Mouse (Mus musculus): ENCODE data around the gene Gng8. TPM values are rescaled to one million over a fixed set of nuclear protein-coding genes. Genes with fewer than 3 reads are reported as not detected.

Gng8 gene
- polyA plus RNA-seq (2016; fragmentation: Nextera tagmentation; extraction: Ambion mirVana) = 5.5 and 6.6 TPM in 2 replicates

DNA sequence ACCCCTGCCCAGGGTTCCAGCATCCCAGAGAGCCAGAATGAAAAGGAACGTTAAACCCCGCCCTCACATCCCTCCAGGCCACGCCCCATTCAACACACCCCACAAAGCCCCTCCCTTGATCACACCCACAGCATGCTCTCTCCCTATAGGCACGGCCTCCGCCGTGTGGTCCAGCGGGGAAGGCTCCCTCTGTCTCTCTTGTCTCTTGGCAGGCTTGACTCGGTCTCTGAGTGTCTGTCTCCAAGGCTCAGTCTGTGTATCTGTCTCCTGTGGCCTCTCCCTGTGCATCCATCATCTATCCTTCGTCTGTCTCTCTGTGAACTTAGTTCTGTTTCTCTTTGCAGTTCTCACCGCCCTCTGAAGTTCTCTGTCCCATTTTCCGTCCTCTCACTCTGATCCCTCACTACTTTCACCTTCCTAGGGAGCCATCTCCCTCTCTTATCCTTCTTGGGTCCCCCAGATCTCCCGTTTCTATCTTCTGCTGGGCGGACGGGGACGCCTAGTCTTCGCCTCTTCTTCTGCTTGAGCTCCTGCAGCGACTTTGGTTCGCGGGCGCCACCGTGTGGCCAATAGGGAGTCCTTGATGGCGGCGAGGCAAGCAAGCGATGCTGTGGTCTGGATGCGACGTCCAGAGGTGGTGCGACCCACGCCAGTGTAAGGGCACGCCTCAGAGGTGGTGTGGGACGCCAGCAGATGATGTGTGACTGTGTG, at the start of gene Gng8:
Gene Gng8 (plus strand): TSS at position 146 of the 711 bp plus-strand sequence.
- Histone ChIP-seq H3K27me3 (ENCODE audit: poor library complexity, severe bottlenecking) (peaks cover 82% of the 10 kb centered on the region), H3K4me3 (peak within 1 kb of the TSS; percentile 44), H3K9me3 (peaks cover 4% of the 10 kb centered on the region; the same call in 1 of the 2 replicates), H3K36me3 (replicated peaks) (peaks cover 8% of the 10 kb centered on the region), H3K27ac (peak within 1 kb of the TSS; percentile 73), H3K4me1 (peaks cover 55% of the 10 kb centered on the region)
- WGBS = under 1% methylated on average over 30 of the region's 30 CpGs
- peak; percentile 90 for DNase-seq (ENCODE audit: extremely low spot score, low spot score)

DNA sequence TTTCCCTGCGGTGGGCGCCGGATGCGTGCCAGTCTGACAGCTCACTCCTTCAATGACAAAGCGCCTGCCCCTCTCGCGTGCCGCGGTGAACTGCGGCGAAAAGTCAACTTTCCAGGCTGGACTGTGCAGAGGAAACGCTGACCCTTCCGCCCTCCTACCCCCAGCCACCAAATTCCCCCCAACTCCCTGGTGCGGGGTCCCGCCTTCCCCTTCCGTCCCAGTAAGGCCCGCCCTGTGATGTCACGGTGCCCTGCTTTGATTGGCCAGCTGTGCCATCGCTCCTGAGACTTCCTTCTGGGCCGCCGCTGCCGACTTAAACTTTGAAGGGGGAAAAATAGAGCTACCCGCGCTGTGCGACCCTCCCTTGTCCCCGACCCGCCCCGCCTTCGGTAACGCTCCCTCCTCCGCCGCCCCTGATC, 48.9 kb upstream of the Gng8 start, which contains the start of gene Prkd2:
Gene Prkd2 (plus strand): TSS at position 258 of the 419 bp plus-strand sequence.
- DNase-seq (ENCODE audit: extremely low spot score, low spot score) = peak; percentile 91
- Histone ChIP-seq H3K4me3 (peak within 1 kb of the TSS; percentile 66), H3K9me3 (no peaks in the 10 kb centered on the region), H3K36me3 (replicated peaks) (peaks cover 53% of the 10 kb centered on the region), H3K27ac (peak within 1 kb of the TSS; percentile 84), H3K27me3 (ENCODE audit: poor library complexity, severe bottlenecking) (peaks cover 13% of the 10 kb centered on the region; the same call in 1 of the 2 replicates), H3K4me1 (peaks cover 46% of the 10 kb centered on the region)
- WGBS = under 1% methylated on average over 32 of the region's 32 CpGs

DNA sequence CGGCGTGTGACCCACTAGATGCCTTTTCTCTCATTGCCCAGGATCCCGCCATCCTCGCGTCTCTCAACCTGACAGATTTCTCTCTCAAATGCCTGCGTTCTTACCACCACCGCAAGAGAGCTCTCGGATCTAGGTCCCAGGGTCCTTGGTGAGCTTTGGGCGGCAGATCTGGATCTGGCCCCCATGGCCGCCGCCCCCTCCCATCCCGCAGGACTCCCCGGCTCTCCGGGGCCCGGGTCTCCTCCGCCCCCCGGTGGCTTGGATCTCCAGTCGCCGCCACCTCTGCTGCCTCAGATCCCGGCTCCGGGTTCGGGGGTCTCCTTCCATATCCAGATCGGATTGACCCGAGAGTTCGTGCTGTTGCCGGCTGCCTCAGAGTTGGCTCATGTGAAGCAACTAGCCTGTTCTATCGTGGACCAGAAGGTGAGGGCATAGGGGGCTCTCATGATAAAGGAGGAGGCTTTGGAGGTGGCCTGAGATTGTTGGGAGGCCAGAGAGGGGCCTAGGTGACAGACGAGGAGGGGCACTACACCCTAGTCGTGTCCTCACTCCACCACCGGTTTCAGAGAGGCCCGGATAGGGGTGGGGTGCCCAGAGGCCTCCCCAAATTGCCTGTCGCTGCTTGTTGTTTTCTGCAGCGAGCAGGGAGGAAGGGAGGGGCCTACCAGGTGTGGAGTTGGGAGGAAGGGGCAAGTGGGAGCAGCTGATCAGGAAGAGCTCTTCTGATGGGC, 48.0 kb upstream of the Gng8 start:
- Histone ChIP-seq H3K36me3 (replicated peaks) (peaks cover 48% of the 10 kb centered on the region), H3K27me3 (ENCODE audit: poor library complexity, severe bottlenecking) (peaks cover 13% of the 10 kb centered on the region; the same call in 1 of the 2 replicates), H3K27ac (peak overlapping the region; percentile 84), H3K9me3 (no peaks in the 10 kb centered on the region), H3K4me3 (peak overlapping the region; percentile 66), H3K4me1 (peaks cover 48% of the 10 kb centered on the region)
- 3% methylated on average over 33 of the region's 33 CpGs for WGBS
- peak; percentile 31 for DNase-seq (ENCODE audit: extremely low spot score, low spot score)

- no peak for DNase-seq (ENCODE audit: extremely low spot score, low spot score)
- Histone ChIP-seq H3K27ac (peak overlapping the region; percentile 61; the same call in 1 of the 2 replicates), H3K36me3 (replicated peaks) (peaks cover 48% of the 10 kb centered on the region), H3K4me3 (peak overlapping the region; percentile 66), H3K9me3 (no peaks in the 10 kb centered on the region), H3K27me3 (ENCODE audit: poor library complexity, severe bottlenecking) (peaks cover 13% of the 10 kb centered on the region; the same call in 1 of the 2 replicates), H3K4me1 (peaks cover 52% of the 10 kb centered on the region)
- 73% methylated on average over 3 of the region's 3 CpGs for WGBS
These were observed 46.9 kb upstream of the Gng8 start for GRCm38 (mm10) chr7:16844696-16845071.

DNA sequence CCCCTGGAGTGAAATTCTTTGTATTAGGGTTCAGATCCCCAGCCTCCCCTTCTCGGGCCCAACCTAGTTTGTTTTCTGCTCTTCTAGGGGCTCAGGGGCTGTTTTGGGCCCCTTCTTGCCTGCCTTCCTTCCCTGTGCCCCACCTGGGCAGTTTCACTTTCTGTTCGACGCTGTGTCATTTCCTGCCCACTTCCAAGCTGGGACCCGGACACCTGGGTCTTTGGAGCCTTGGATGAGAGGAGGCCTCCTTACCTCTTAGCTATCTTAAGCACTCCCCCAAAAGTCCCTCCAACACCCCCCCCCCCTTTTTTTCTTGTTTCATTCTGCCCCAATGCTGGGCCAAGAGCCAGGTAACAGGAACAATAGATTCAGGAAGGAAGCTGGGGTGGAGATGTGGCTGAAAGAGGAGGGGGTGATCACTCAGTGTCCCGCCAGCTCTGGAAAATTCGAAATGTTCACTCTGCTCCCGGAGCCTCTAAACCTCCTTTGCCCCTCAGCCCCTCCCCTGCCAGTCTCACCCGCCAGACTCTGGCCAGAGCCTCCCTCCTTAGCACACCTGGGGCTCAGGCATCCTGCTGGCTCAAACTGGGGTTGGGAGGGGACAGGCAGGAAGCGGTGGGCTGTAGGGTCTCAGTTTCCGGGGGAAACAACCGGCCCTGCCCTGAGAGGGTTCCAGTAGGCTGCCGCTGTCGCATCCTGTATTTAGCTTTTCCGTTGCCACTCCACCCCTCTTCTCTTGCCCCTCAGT, 46.3 kb upstream of the Gng8 start:
- Histone ChIP-seq H3K27me3 (ENCODE audit: poor library complexity, severe bottlenecking) (peaks cover 13% of the 10 kb centered on the region; the same call in 1 of the 2 replicates), H3K9me3 (no peaks in the 10 kb centered on the region), H3K4me3 (peak overlapping the region; percentile 66), H3K36me3 (replicated peaks) (peaks cover 48% of the 10 kb centered on the region), H3K27ac (peak overlapping the region; percentile 61), H3K4me1 (peaks cover 52% of the 10 kb centered on the region)
- 35% methylated on average over 14 of the region's 14 CpGs for WGBS
- no peak for DNase-seq (ENCODE audit: extremely low spot score, low spot score)

GRCm38 (mm10) chr7:16845820-16846167, 45.8 kb upstream of the Gng8 start:
- Histone ChIP-seq H3K27ac (peak overlapping the region; percentile 61; the same call in 1 of the 2 replicates), H3K27me3 (ENCODE audit: poor library complexity, severe bottlenecking) (peaks cover 13% of the 10 kb centered on the region; the same call in 1 of the 2 replicates), H3K9me3 (no peaks in the 10 kb centered on the region), H3K4me1 (peaks cover 52% of the 10 kb centered on the region), H3K4me3 (peak overlapping the region; percentile 66), H3K36me3 (replicated peaks) (peaks cover 48% of the 10 kb centered on the region)
- DNase-seq (ENCODE audit: extremely low spot score, low spot score) = no peak
- 28% methylated on average over 10 of the region's 10 CpGs for WGBS

DNA sequence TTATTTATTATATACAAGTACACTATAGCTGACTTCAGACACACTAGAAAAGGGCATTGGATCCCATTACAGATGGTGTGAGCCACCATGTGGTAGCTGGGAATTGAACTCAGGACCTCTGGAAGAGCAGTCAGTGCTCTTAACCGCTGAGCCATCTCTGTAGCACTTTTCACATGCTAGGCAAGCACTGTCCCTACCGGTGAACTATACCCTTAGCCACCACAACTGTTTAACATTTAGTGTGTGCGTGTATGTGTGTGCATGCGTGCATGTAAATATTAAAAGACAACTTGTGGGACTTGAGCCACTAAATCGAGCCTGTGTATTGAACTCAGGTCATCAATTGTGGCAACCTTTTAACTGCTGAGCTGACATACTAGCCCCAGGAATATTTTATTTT, 44.8 kb upstream of the Gng8 start:
- WGBS = 95% methylated on average over 5 of the region's 5 CpGs
- no peak overlapping the region for H3K27ac ChIP-seq
- peaks cover 46% of the 10 kb centered on the region for H3K36me3 ChIP-seq (replicated peaks)
- H3K4me3 ChIP-seq = no peak overlapping the region
- H3K27me3 ChIP-seq (ENCODE audit: poor library complexity, severe bottlenecking) = peaks cover 13% of the 10 kb centered on the region; the same call in 1 of the 2 replicates
- peaks cover 45% of the 10 kb centered on the region for H3K4me1 ChIP-seq
- DNase-seq (ENCODE audit: extremely low spot score, low spot score) = no peak
- H3K9me3 ChIP-seq = no peaks in the 10 kb centered on the region

DNA sequence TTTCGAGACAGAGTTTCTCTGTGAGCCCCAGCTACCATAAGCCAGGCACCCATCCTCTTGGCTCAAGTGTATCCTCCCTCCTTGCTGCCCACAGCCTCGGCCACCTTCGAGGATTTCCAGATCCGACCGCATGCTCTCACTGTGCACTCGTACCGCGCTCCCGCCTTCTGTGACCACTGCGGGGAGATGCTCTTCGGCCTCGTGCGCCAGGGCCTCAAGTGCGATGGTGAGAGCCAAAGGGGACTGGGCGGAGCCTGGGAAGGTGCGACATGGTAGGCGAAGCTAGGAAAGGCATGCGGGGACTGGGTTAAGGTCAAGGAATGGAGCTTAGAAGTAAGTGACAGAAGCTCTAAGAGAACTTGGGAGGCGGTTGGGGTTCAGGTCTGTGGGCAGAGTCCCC, 44.1 kb upstream of the Gng8 start:
- no peak for DNase-seq (ENCODE audit: extremely low spot score, low spot score)
- peaks cover 47% of the 10 kb centered on the region for H3K36me3 ChIP-seq (replicated peaks)
- H3K27ac ChIP-seq = no peak overlapping the region
- peaks cover 13% of the 10 kb centered on the region; the same call in 1 of the 2 replicates for H3K27me3 ChIP-seq (ENCODE audit: poor library complexity, severe bottlenecking)
- H3K9me3 ChIP-seq = no peaks in the 10 kb centered on the region
- H3K4me1 ChIP-seq = peaks cover 38% of the 10 kb centered on the region
- H3K4me3 ChIP-seq = no peak overlapping the region
- WGBS = 87% methylated on average over 19 of the region's 19 CpGs

DNA sequence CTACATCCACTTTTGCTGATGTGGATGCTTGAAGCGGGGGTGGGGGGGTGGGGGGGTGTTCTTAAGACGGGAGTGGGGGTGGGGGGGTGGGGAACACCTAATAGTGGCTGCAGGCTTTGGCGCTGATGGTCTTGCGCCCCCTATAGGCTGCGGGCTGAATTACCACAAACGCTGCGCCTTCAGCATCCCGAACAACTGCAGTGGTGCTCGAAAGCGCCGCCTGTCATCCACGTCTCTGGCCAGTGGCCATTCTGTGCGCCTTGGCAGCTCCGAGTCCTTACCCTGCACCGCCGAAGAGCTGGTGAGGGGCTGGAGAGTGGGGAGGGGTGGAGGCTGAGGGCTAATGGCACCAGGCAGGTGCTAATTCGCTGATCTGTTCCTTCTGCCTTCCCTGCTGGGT, 43.0 kb upstream of the Gng8 start:
- no peak overlapping the region for H3K4me3 ChIP-seq
- H3K4me1 ChIP-seq = peaks cover 30% of the 10 kb centered on the region
- peak; percentile 57 for DNase-seq (ENCODE audit: extremely low spot score, low spot score)
- no peaks in the 10 kb centered on the region for H3K9me3 ChIP-seq
- H3K27me3 ChIP-seq (ENCODE audit: poor library complexity, severe bottlenecking) = peaks cover 13% of the 10 kb centered on the region; the same call in 1 of the 2 replicates
- H3K27ac ChIP-seq = no peak overlapping the region
- H3K36me3 ChIP-seq (replicated peaks) = peaks cover 55% of the 10 kb centered on the region
- WGBS = 11% methylated on average over 17 of the region's 17 CpGs

DNA sequence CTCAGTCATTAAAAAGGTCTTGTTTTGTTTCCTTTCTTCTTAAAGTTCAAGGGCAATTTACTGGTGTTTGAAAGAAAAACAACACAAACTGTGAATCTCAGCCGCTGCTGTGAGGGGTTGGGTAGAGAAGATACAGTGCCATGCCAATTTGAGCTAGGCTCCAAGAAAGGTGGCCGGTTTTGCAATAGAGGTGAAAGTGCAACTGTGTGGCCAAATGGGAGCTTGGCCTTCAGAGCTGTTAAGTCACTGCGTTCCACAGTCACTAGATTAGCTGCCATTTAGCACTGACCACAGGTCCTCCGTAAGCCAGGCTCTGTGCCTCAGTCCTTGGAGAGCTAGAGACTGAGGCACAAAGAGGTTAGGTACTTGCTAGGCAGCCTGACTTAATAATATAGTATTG, 40.0 kb upstream of the Gng8 start:
- no peak overlapping the region for H3K27ac ChIP-seq
- H3K9me3 ChIP-seq = no peaks in the 10 kb centered on the region
- H3K36me3 ChIP-seq (replicated peaks) = peaks cover 79% of the 10 kb centered on the region
- no peak for DNase-seq (ENCODE audit: extremely low spot score, low spot score)
- WGBS = 94% methylated on average over 4 of the region's 4 CpGs
- H3K27me3 ChIP-seq (ENCODE audit: poor library complexity, severe bottlenecking) = no peaks in the 10 kb centered on the region
- H3K4me1 ChIP-seq = peaks cover 6% of the 10 kb centered on the region; the same call in 1 of the 2 replicates
- no peak overlapping the region for H3K4me3 ChIP-seq

- H3K27me3 ChIP-seq (ENCODE audit: poor library complexity, severe bottlenecking) = no peaks in the 10 kb centered on the region
- no peak overlapping the region for H3K27ac ChIP-seq
- no peak for DNase-seq (ENCODE audit: extremely low spot score, low spot score)
- H3K4me3 ChIP-seq = no peak overlapping the region
- peaks cover 6% of the 10 kb centered on the region; the same call in 1 of the 2 replicates for H3K4me1 ChIP-seq
- WGBS = 88% methylated on average over 14 of the region's 14 CpGs
- no peaks in the 10 kb centered on the region for H3K9me3 ChIP-seq
- peaks cover 93% of the 10 kb centered on the region for H3K36me3 ChIP-seq (replicated peaks)
These were observed 38.2 kb upstream of the Gng8 start for GRCm38 (mm10) chr7:16853302-16853831.

- Histone ChIP-seq H3K27me3 (ENCODE audit: poor library complexity, severe bottlenecking) (no peaks in the 10 kb centered on the region), H3K4me3 (no peak overlapping the region), H3K36me3 (replicated peaks) (peaks cover 77% of the 10 kb centered on the region), H3K4me1 (no peaks in the 10 kb centered on the region), H3K27ac (no peak overlapping the region), H3K9me3 (no peaks in the 10 kb centered on the region)
- DNase-seq (ENCODE audit: extremely low spot score, low spot score) = peak; percentile 46
- WGBS = 20% methylated on average over 17 of the region's 17 CpGs
These were observed 33.2 kb upstream of the Gng8 start for GRCm38 (mm10) chr7:16858336-16858735.

Measured in forebrain, embryonic 10.5 days (tissue).